8 mouse cellular contexts compared by ENCODE assay signal in the genomic region with DNA sequence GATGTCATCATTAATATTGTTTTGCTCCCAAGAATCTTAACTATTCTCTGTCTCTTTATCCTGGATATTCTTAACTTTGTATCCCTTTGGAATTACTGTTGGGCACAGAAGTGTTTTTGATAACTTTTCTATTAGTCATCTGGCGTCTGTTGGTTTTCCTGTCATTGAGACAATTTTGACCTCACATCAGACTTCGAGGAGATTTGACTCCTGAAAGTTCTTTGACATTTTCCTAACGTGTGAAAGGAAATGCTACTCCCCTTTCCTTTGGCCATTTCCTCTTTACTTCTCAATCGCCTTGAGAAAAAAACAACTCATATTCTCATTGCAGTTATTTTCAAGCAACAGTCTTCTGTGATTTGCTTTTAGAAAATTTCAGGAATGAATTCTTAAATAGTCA. TPM values are rescaled to one million over a fixed set of nuclear protein-coding genes. Genes with fewer than 3 reads are reported as not detected.
A peak's percentile ranks its signal among the peaks of the same experiment; 100 is the strongest.
DNase-seq lines count a peak whose midpoint lies in the region; ATAC-seq and TF ChIP-seq lines count a peak whose summit lies in the region.

No protein-coding gene starts in this region.

- H3K27ac ChIP-seq in forebrain, embryonic 11.5 days (ENCODE audit: low read depth, low read length) = no peak overlapping the region
- no peak overlapping the region for H3K27ac ChIP-seq in limb, embryonic 11.5 days (replicated peaks; ENCODE audit: low read depth, low read length)
- H3K27ac ChIP-seq in neural tube, embryonic 15.5 days (replicated peaks) = no peak overlapping the region

- TF ChIP-seq CTCF in lung, adult 2 months (IDR thresholded peaks at IDR 0.05; ENCODE audit: insufficient read depth, low read length) = no peak

- H3K9ac ChIP-seq in forebrain, embryonic 11.5 days (ENCODE audit: low read length) = no peak overlapping the region; the same call in 1 of the 2 replicates
- no peak overlapping the region for H3K9ac ChIP-seq in limb, embryonic 11.5 days (ENCODE audit: low read length)
- H3K9ac ChIP-seq in neural tube, embryonic 15.5 days (replicated peaks) = no peak overlapping the region

- DNase-seq in lung, adult 2 months = no peak
- DNase-seq in lung, postnatal 36 days = no peak
- no peak for DNase-seq in forebrain, embryonic 11.5 days (ENCODE audit: low spot score)
- DNase-seq in limb, embryonic 11.5 days (ENCODE audit: low spot score) = no peak
- no peak for DNase-seq in adrenal gland, postnatal 14 days
- DNase-seq in cerebellum, postnatal 36 days = no peak
- DNase-seq in frontal cortex, postnatal 10 days (ENCODE audit: low spot score in 2 of 2) = no peak

- TF ChIP-seq POLR2A in lung, adult 2 months (IDR thresholded peaks at IDR 0.05; ENCODE audit: borderline replicate concordance, extremely low read depth, low read depth, low read length) = no peak

- H3K27me3 ChIP-seq in forebrain, embryonic 11.5 days (ENCODE audit: control insufficient read depth, insufficient read depth, low read length) = no peaks in the 10 kb centered on the region
- no peaks in the 10 kb centered on the region for H3K27me3 ChIP-seq in limb, embryonic 11.5 days (ENCODE audit: control insufficient read depth, insufficient read depth, low read length)
- H3K27me3 ChIP-seq in neural tube, embryonic 15.5 days (replicated peaks) = no peaks in the 10 kb centered on the region

- H3K4me2 ChIP-seq in forebrain, embryonic 11.5 days (ENCODE audit: low read depth, low read length, severe bottlenecking) = peak overlapping the region; percentile 80
- peak overlapping the region; percentile 66 for H3K4me2 ChIP-seq in limb, embryonic 11.5 days (ENCODE audit: low read depth, severe bottlenecking)
- peak overlapping the region; percentile 78 for H3K4me2 ChIP-seq in neural tube, embryonic 15.5 days

- peaks cover 10% of the 10 kb centered on the region for H3K4me1 ChIP-seq in lung, adult 2 months (ENCODE audit: control insufficient read depth, insufficient read depth, low read length)
- no peaks in the 10 kb centered on the region; the same call in 1 of the 2 replicates for H3K4me1 ChIP-seq in forebrain, embryonic 11.5 days (replicated peaks; ENCODE audit: control insufficient read depth, insufficient read depth, low read length)
- H3K4me1 ChIP-seq in limb, embryonic 11.5 days (ENCODE audit: control insufficient read depth, insufficient read depth, low read length) = peaks cover 7% of the 10 kb centered on the region; the same call in 1 of the 2 replicates
- peaks cover 26% of the 10 kb centered on the region for H3K4me1 ChIP-seq in neural tube, embryonic 15.5 days

- ATAC-seq in forebrain, embryonic 11.5 days (replicated peaks; ENCODE audit: low FRiP score) = no peak
- ATAC-seq in limb, embryonic 11.5 days (ENCODE audit: insufficient number of reproducible peaks, low FRiP score, low TSS enrichment, low read depth) = no peak
- ATAC-seq in neural tube, embryonic 15.5 days (ENCODE audit: low FRiP score) = no peak

- peak overlapping the region; percentile 94 for H3K4me3 ChIP-seq in lung, adult 2 months (replicated peaks; ENCODE audit: extremely low read depth, low read depth, low read length)
- H3K4me3 ChIP-seq in forebrain, embryonic 11.5 days (ENCODE audit: low read depth, low read length) = peak overlapping the region; percentile 98
- peak overlapping the region; percentile 94 for H3K4me3 ChIP-seq in limb, embryonic 11.5 days (ENCODE audit: low read depth, low read length)
- peak overlapping the region; percentile 42 for H3K4me3 ChIP-seq in neural tube, embryonic 15.5 days (replicated peaks)

- no peaks in the 10 kb centered on the region for H3K36me3 ChIP-seq in forebrain, embryonic 11.5 days (ENCODE audit: control insufficient read depth, insufficient read depth, low read length)
- no peaks in the 10 kb centered on the region for H3K36me3 ChIP-seq in limb, embryonic 11.5 days (ENCODE audit: control insufficient read depth, insufficient read depth, low read length)
- no peaks in the 10 kb centered on the region for H3K36me3 ChIP-seq in neural tube, embryonic 15.5 days

- WGBS in lung, adult 2 months = 1% methylated on average over 4 of the region's 4 CpGs
- WGBS in forebrain, embryonic 11.5 days = 7% methylated on average over 4 of the region's 4 CpGs
- WGBS in limb, embryonic 11.5 days = 5% methylated on average over 4 of the region's 4 CpGs
- WGBS in neural tube, embryonic 15.5 days = 3% methylated on average over 4 of the region's 4 CpGs

- no peaks in the 10 kb centered on the region for H3K9me3 ChIP-seq in forebrain, embryonic 11.5 days (ENCODE audit: control insufficient read depth, low read length)
- no peaks in the 10 kb centered on the region for H3K9me3 ChIP-seq in limb, embryonic 11.5 days (ENCODE audit: control insufficient read depth, low read length)
- H3K9me3 ChIP-seq in neural tube, embryonic 15.5 days (replicated peaks) = no peaks in the 10 kb centered on the region

RNA-seq across cellular contexts. Expression of a gene that starts 2.1 kb away (rescaled TPM):
- polyA plus RNA-seq in lung, adult 2 months (2012; rRNA removed) = 41.0 and 55.7 TPM in 2 replicates
- polyA plus RNA-seq in forebrain, embryonic 11.5 days (2014; fragmentation: Nextera tagmentation; extraction: Ambion mirVana) = 11.7 and 12.3 TPM in 2 replicates
- 11.2 and 11.8 TPM in 2 replicates for polyA plus RNA-seq in limb, embryonic 11.5 days (2014; fragmentation: Nextera tagmentation; extraction: Ambion mirVana)
- polyA plus RNA-seq in neural tube, embryonic 15.5 days (2015; fragmentation: Nextera tagmentation; extraction: Ambion mirVana) = 9.4 and 10.5 TPM in 2 replicates
- total RNA-seq in adrenal gland, postnatal 14 days (2021) = 62.0 and 64.6 TPM in 2 replicates

Comparison
In these comparisons a context has a peak if more than half of its experiments do, and no peak if none do; other contexts are left out.
1. H3K4me3 ChIP-seq: peak in every context shown above with its lines; median percentile 98 in forebrain, embryonic 11.5 days; 94 in lung, adult 2 months; 94 in limb, embryonic 11.5 days; 42 in neural tube, embryonic 15.5 days.